Mouse (Mus musculus): ENCODE results near the gene Tcte2. TPM values are rescaled to one million over a fixed set of nuclear protein-coding genes. Genes with fewer than 3 reads are reported as not detected.
A peak's percentile ranks its signal among the peaks of the same experiment; 100 is the strongest.

Gene Tcte2
- polyA plus RNA-seq, 1 experiment from 2014 or later: 16.8 TPM

- Histone ChIP-seq H3K27me3 (ENCODE audit: control insufficient read depth, insufficient read depth, low read length) (no peaks in the 10 kb centered on the region), H3K36me3 (ENCODE audit: control insufficient read depth, insufficient read depth, low read length) (no peaks in the 10 kb centered on the region), H3K4me2 (replicated peaks; ENCODE audit: low read depth, low read length) (no peak overlapping the region), H3K4me1 (replicated peaks; ENCODE audit: control insufficient read depth, insufficient read depth, low read length) (0 out of 2 replicates have a peak, but pooled peaks cover 3% of the 10 kb centered on the region), H3K9ac (ENCODE audit: low read depth, low read length) (no peak overlapping the region), H3K27ac (ENCODE audit: low read depth, low read length) (no peak overlapping the region), H3K4me3 (ENCODE audit: low read depth, low read length) (no peak overlapping the region), H3K9me3 (ENCODE audit: control insufficient read depth, low read length) (no peaks in the 10 kb centered on the region)
- WGBS: 76% methylated on average over 6 of the region's 6 CpGs
- ATAC-seq (ENCODE audit: low FRiP score): no peak
- no peak for DNase-seq (ENCODE audit: low spot score)
Observed at GRCm38 (mm10) chr17:13754940-13755339, 6.7 kb downstream of the Tcte2 start.

- no peak for ATAC-seq (ENCODE audit: low FRiP score)
- Histone ChIP-seq H3K27me3 (ENCODE audit: control insufficient read depth, insufficient read depth, low read length) (no peaks in the 10 kb centered on the region), H3K9me3 (ENCODE audit: control insufficient read depth, low read length) (no peaks in the 10 kb centered on the region), H3K4me1 (replicated peaks; ENCODE audit: control insufficient read depth, insufficient read depth, low read length) (0 out of 2 replicates have a peak, but pooled peaks cover 3% of the 10 kb centered on the region), H3K9ac (ENCODE audit: low read depth, low read length) (no peak overlapping the region), H3K4me2 (replicated peaks; ENCODE audit: low read depth, low read length) (no peak overlapping the region), H3K4me3 (ENCODE audit: low read depth, low read length) (no peak overlapping the region), H3K36me3 (ENCODE audit: control insufficient read depth, insufficient read depth, low read length) (no peaks in the 10 kb centered on the region), H3K27ac (ENCODE audit: low read depth, low read length) (no peak overlapping the region)
- DNase-seq (ENCODE audit: low spot score): no peak
- 78% methylated on average over 4 of the region's 4 CpGs for whole genome bisulfite sequencing
Observed at GRCm38 (mm10) chr17:13753918-13754317, 7.7 kb downstream of the Tcte2 start.

- no peak overlapping the region for H3K4me3 ChIP-seq (ENCODE audit: low read depth, low read length)
- no peaks in the 10 kb centered on the region for H3K4me1 ChIP-seq (replicated peaks; ENCODE audit: control insufficient read depth, insufficient read depth, low read length)
- H3K27ac ChIP-seq (ENCODE audit: low read depth, low read length): no peak overlapping the region
- no peak overlapping the region for H3K9ac ChIP-seq (ENCODE audit: low read depth, low read length)
- ATAC-seq (ENCODE audit: low FRiP score): no peak
- no peak for DNase-seq (ENCODE audit: low spot score)
- 88% methylated on average over 4 of the region's 4 CpGs for WGBS
- no peaks in the 10 kb centered on the region for H3K9me3 ChIP-seq (ENCODE audit: control insufficient read depth, low read length)
- H3K4me2 ChIP-seq (replicated peaks; ENCODE audit: low read depth, low read length): no peak overlapping the region
- H3K36me3 ChIP-seq (ENCODE audit: control insufficient read depth, insufficient read depth, low read length): no peaks in the 10 kb centered on the region
- H3K27me3 ChIP-seq (ENCODE audit: control insufficient read depth, insufficient read depth, low read length): no peaks in the 10 kb centered on the region
Observed at GRCm38 (mm10) chr17:13749027-13749426, 12.6 kb downstream of the Tcte2 start.

- DNase-seq (ENCODE audit: low spot score) (no peak), ATAC-seq (ENCODE audit: low FRiP score) (no peak)
- no peak overlapping the region for H3K27ac ChIP-seq (ENCODE audit: low read depth, low read length)
- H3K4me3 ChIP-seq (ENCODE audit: low read depth, low read length): no peak overlapping the region
- H3K9ac ChIP-seq (ENCODE audit: low read depth, low read length): no peak overlapping the region
- WGBS: 86% methylated on average over 9 of the region's 9 CpGs
- no peaks in the 10 kb centered on the region for H3K27me3 ChIP-seq (ENCODE audit: control insufficient read depth, insufficient read depth, low read length)
- no peak overlapping the region for H3K4me2 ChIP-seq (replicated peaks; ENCODE audit: low read depth, low read length)
- H3K4me1 ChIP-seq (replicated peaks; ENCODE audit: control insufficient read depth, insufficient read depth, low read length): no peaks in the 10 kb centered on the region
- no peaks in the 10 kb centered on the region for H3K36me3 ChIP-seq (ENCODE audit: control insufficient read depth, insufficient read depth, low read length)
- no peaks in the 10 kb centered on the region for H3K9me3 ChIP-seq (ENCODE audit: control insufficient read depth, low read length)
Observed at GRCm38 (mm10) chr17:13747681-13748080, 13.9 kb downstream of the Tcte2 start.

- no peaks in the 10 kb centered on the region for H3K9me3 ChIP-seq (ENCODE audit: control insufficient read depth, low read length)
- DNase-seq (ENCODE audit: low spot score) (no peak), ATAC-seq (ENCODE audit: low FRiP score) (no peak)
- no peak overlapping the region for H3K9ac ChIP-seq (ENCODE audit: low read depth, low read length)
- WGBS: 63% methylated on average over 6 of the region's 6 CpGs
- H3K4me3 ChIP-seq (ENCODE audit: low read depth, low read length): no peak overlapping the region
- H3K27ac ChIP-seq (ENCODE audit: low read depth, low read length): no peak overlapping the region
- no peaks in the 10 kb centered on the region for H3K27me3 ChIP-seq (ENCODE audit: control insufficient read depth, insufficient read depth, low read length)
- no peak overlapping the region for H3K4me2 ChIP-seq (replicated peaks; ENCODE audit: low read depth, low read length)
- H3K4me1 ChIP-seq (replicated peaks; ENCODE audit: control insufficient read depth, insufficient read depth, low read length): no peaks in the 10 kb centered on the region
- no peaks in the 10 kb centered on the region for H3K36me3 ChIP-seq (ENCODE audit: control insufficient read depth, insufficient read depth, low read length)
Observed at GRCm38 (mm10) chr17:13746330-13746729, 15.3 kb downstream of the Tcte2 start.

GRCm38 (mm10) chr17:13745373-13745772 is 16.3 kb downstream of the Tcte2 start:
- Histone ChIP-seq H3K4me3 (ENCODE audit: low read depth, low read length) (no peak overlapping the region), H3K27me3 (ENCODE audit: control insufficient read depth, insufficient read depth, low read length) (no peaks in the 10 kb centered on the region), H3K9ac (ENCODE audit: low read depth, low read length) (no peak overlapping the region), H3K9me3 (ENCODE audit: control insufficient read depth, low read length) (no peaks in the 10 kb centered on the region), H3K4me2 (replicated peaks; ENCODE audit: low read depth, low read length) (no peak overlapping the region), H3K4me1 (replicated peaks; ENCODE audit: control insufficient read depth, insufficient read depth, low read length) (no peaks in the 10 kb centered on the region), H3K27ac (ENCODE audit: low read depth, low read length) (no peak overlapping the region), H3K36me3 (ENCODE audit: control insufficient read depth, insufficient read depth, low read length) (no peaks in the 10 kb centered on the region)
- peak; percentile 43; the same call in 1 of the 2 replicates for ATAC-seq (ENCODE audit: low FRiP score)
- no peak for DNase-seq (ENCODE audit: low spot score)
- WGBS: 68% methylated on average over 2 of the region's 2 CpGs

GRCm38 (mm10) chr17:13744824-13745223 is 16.8 kb downstream of the Tcte2 start:
- no peaks in the 10 kb centered on the region for H3K9me3 ChIP-seq (ENCODE audit: control insufficient read depth, low read length)
- DNase-seq (ENCODE audit: low spot score) (no peak), ATAC-seq (ENCODE audit: low FRiP score) (0 out of 2 replicates have a peak, but pooled peaks have one; percentile 6)
- H3K27ac ChIP-seq (ENCODE audit: low read depth, low read length): no peak overlapping the region
- H3K27me3 ChIP-seq (ENCODE audit: control insufficient read depth, insufficient read depth, low read length): no peaks in the 10 kb centered on the region
- H3K9ac ChIP-seq (ENCODE audit: low read depth, low read length): no peak overlapping the region
- H3K4me1 ChIP-seq (replicated peaks; ENCODE audit: control insufficient read depth, insufficient read depth, low read length): no peaks in the 10 kb centered on the region
- H3K4me3 ChIP-seq (ENCODE audit: low read depth, low read length): no peak overlapping the region
- WGBS: 67% methylated on average over 4 of the region's 4 CpGs
- no peaks in the 10 kb centered on the region for H3K36me3 ChIP-seq (ENCODE audit: control insufficient read depth, insufficient read depth, low read length)
- H3K4me2 ChIP-seq (replicated peaks; ENCODE audit: low read depth, low read length): no peak overlapping the region

- no peaks in the 10 kb centered on the region for H3K9me3 ChIP-seq (ENCODE audit: control insufficient read depth, low read length)
- H3K27ac ChIP-seq (ENCODE audit: low read depth, low read length): no peak overlapping the region
- 86% methylated on average over 6 of the region's 6 CpGs for WGBS
- H3K4me1 ChIP-seq (replicated peaks; ENCODE audit: control insufficient read depth, insufficient read depth, low read length): no peaks in the 10 kb centered on the region
- H3K4me3 ChIP-seq (ENCODE audit: low read depth, low read length): no peak overlapping the region
- DNase-seq (ENCODE audit: low spot score) (no peak), ATAC-seq (ENCODE audit: low FRiP score) (no peak)
- H3K36me3 ChIP-seq (ENCODE audit: control insufficient read depth, insufficient read depth, low read length): no peaks in the 10 kb centered on the region
- H3K4me2 ChIP-seq (replicated peaks; ENCODE audit: low read depth, low read length): no peak overlapping the region
- no peak overlapping the region for H3K9ac ChIP-seq (ENCODE audit: low read depth, low read length)
- no peaks in the 10 kb centered on the region for H3K27me3 ChIP-seq (ENCODE audit: control insufficient read depth, insufficient read depth, low read length)
Observed at GRCm38 (mm10) chr17:13744219-13744618, 17.4 kb downstream of the Tcte2 start.

GRCm38 (mm10) chr17:13743709-13744079 is 17.9 kb downstream of the Tcte2 start:
- no peak overlapping the region for H3K4me3 ChIP-seq (ENCODE audit: low read depth, low read length)
- WGBS: 50% methylated on average over 5 of the region's 5 CpGs

More at GRCm38 (mm10) chr17:13743709-13744079, 17.9 kb downstream of the Tcte2 start:
- Histone ChIP-seq H3K4me2 (replicated peaks; ENCODE audit: low read depth, low read length) (no peak overlapping the region), H3K36me3 (ENCODE audit: control insufficient read depth, insufficient read depth, low read length) (no peaks in the 10 kb centered on the region), H3K27ac (ENCODE audit: low read depth, low read length) (no peak overlapping the region), H3K9me3 (ENCODE audit: control insufficient read depth, low read length) (no peaks in the 10 kb centered on the region), H3K4me1 (replicated peaks; ENCODE audit: control insufficient read depth, insufficient read depth, low read length) (no peaks in the 10 kb centered on the region), H3K27me3 (ENCODE audit: control insufficient read depth, insufficient read depth, low read length) (no peaks in the 10 kb centered on the region), H3K9ac (ENCODE audit: low read depth, low read length) (no peak overlapping the region)
- ATAC-seq (ENCODE audit: low FRiP score) (no peak), DNase-seq (ENCODE audit: low spot score) (no peak)
